Mouse (Mus musculus) urinary bladder, postnatal 4 days (tissue): Measurements from ENCODE around the gene Man2a1.

Experiments
- DNase-seq, 2 experiments: peaks; one replicate each; pipeline ENCODE4 v3.0.0; 2021 to 2022; ENCODE audit warnings: low spot score in 2 of 2

The Man2a1 gene

DNA sequence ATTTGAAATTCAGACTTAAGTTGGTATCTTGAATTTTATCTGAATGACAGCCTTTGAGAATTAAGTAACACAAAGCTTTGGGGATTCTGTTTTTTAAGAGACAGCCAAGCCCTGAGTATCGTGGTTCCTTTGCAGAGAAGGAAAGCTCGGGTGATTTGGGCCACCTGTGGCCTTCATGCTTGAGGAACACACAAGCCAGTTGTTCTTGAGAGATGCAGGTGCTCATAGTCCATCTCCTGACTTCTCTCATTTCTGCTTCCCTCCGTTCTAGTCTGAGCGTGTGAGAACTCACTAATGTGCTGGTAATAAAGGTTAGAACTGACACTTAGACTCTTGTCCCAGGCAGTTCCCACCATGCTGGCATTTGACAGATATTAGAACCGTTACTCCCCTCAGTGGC is 28.9 kb downstream of the Man2a1 start:
- DNase-seq, result no peak

GRCm38 (mm10) chr17:64630506-64630905 is 30.0 kb downstream of the Man2a1 start:
- no peak for DNase-seq

DNA sequence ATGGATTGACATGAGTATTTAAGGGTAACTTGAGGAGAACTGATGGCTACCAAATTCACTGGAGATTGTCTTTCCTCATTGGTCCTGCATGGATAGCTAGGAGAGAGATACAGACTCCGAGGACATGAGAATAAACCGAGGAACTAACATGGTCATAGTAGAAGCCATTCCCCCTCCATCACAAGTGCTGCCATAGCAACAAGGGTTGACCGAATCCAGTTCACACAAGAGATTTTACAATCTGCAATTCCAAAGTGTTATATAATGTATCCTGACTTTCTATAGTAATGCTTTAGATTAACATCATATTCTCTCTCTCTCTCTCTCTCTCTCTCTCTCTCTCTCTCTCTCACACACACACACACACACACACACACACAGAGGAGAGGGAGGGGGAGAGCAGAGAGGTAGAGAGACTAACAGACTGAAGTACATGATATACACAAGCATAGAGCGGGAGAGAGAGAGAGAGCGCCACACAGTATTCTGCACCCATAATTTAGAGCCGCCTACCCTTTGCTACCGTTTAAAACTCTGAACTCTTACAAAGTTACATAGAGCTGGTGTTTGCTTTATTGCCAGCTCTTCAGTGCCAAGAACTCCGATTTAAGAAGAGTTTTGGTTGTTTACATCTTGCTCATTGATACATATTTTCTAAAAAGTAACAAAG is 37.5 kb downstream of the Man2a1 start:
- no peak for DNase-seq

- no peak for DNase-seq
Measured at GRCm38 (mm10) chr17:64641376-64641775, 40.8 kb downstream of the Man2a1 start.

DNA sequence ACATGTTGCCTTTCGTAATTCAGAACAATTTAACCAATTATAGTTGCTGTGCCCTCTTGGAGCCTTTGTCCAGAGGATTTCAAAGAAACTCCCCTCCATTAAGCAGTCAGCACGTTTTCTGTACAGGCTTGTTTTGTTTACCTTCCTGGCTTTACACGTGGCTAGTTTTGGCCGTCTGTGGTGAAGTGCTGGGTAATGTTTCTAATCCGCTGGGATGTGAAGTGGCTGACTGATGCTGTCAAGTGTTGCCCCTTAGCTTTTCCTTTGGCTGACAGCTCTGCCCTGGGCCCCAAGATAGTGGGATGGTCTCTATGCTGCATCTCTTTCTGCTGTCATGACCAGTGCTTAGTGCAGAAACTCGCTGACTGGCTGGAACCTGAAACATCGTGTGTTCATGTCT is 43.1 kb downstream of the Man2a1 start:
- no peak for DNase-seq

DNA sequence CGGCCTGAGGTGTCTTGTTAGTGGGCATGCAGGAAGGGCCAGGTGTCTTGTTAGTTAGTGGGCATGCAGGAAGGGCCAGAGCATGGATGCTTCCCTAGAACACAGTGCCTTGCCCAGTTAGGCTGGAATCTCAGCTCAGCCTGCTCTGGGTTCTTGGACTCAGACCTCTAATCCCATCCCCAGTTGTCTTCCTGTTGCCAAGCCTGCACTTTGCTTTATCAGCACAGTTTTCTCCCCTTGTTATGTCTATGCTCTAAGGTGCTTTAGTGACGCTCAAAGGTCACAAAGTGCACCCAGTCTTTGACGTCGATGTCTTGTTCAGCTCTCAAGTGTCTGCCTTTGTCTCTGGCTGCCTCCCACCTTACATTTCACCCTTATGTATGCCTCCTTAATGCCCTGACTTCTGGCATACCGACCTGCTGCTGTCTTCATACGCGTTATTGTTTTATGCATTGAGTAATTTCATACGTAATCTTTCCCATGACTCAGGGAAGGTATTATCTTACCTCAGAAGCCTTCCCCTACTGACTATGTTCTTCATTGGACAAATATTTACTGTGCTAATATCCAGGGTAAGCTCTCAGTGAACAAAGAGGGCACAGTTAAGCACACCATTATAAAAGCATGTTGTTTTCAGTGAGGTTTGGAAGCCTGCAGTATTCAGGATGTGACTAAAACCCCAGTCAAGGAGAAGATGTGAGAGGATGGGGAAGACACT is 44.5 kb downstream of the Man2a1 start:
- no peak for DNase-seq

GRCm38 (mm10) chr17:64647396-64647795 is 46.9 kb downstream of the Man2a1 start:
- DNase-seq, result no peak

DNA sequence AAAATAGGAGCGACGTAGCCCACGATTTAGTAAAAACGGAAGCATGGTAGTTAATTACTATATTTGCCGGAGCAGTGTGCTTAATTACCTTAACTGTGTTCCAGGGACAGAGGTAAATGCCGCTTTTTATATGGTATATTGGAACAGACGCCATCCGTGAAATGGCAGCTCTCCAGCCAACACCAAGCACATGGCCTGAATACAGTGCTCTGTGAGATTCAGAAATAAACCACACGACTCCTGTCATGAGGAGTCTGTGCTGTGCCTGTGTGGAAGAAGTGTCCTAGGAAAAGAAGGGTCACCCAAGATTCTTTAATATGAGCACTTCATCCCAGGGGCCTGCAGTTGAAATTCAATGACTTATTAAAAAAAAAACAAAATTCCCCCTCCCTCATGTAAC is 50.2 kb downstream of the Man2a1 start:
- no peak for DNase-seq

DNA sequence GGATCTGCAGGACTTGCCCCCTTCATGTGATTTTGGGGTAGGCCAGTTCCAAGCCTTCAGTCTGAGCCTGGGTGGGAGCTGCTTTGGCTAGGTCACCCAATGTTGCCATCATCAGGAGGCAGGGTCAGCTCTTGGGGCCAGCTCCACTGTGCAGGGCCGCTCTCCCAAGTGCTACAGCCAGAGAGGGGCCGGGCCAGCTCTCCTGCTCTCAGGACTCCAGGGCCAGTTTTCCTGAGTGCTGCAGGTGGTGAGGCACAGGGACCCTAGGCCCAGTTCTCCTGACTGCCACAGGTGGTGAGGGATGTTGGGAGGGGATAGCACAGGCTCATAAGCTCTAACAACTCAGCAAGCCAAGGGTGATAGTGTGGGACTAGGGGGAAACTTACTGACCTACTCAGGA is 53.1 kb downstream of the Man2a1 start:
- DNase-seq, result no peak

GRCm38 (mm10) chr17:64659682-64660081 is 59.1 kb downstream of the Man2a1 start:
- DNase-seq, result no peak

- no peak for DNase-seq
Measured at GRCm38 (mm10) chr17:64666518-64666917, 66.0 kb downstream of the Man2a1 start.

- no peak for DNase-seq
Measured at GRCm38 (mm10) chr17:64668504-64668903, 68.0 kb downstream of the Man2a1 start.

DNA sequence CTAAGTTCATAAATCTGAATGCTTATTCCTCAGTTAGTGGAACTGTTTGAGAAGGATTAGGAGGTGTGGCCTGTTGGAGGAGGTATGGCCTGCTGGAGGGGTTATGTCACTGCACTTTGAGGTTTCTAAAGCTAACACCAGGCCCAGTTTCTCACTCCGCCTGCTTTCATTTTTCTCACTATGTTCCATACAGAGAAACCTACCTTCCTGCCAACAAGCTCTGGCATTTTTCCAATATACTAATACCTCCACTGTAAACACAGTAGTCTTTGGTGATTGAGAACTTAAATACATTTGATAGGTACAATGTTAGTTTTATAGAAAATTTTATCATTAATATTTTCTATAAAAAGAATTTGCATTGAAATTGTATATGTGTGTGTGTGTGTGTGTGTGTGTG is 73.9 kb downstream of the Man2a1 start:
- no peak for DNase-seq

- DNase-seq, result no peak
Measured at GRCm38 (mm10) chr17:64674980-64675379, 74.4 kb downstream of the Man2a1 start.

- DNase-seq, result no peak
Measured at GRCm38 (mm10) chr17:64676735-64677469, 76.4 kb downstream of the Man2a1 start.

- no peak for DNase-seq
Measured at GRCm38 (mm10) chr17:64681461-64681860, 80.9 kb downstream of the Man2a1 start.

- no peak for DNase-seq
Measured at GRCm38 (mm10) chr17:64681927-64682326, 81.4 kb downstream of the Man2a1 start.

DNA sequence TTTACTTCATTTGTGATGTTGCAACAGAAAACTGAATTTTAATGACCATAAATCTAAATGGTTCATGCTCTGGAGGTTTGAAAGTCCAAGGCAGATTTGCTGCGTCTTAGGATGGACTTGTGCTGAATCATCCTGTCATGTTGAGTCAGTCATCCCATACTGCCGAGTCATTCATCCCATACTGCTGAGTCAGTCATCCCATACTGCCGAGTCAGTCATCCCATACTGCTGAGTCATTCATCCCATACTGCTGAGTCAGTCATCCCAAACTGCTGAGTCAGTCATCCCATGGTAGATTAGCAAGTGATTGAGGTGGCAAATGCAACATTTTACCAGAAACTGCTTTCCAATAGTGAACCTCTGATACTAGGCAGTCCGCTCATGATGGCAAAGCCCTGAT is 83.6 kb downstream of the Man2a1 start:
- no peak for DNase-seq

DNA sequence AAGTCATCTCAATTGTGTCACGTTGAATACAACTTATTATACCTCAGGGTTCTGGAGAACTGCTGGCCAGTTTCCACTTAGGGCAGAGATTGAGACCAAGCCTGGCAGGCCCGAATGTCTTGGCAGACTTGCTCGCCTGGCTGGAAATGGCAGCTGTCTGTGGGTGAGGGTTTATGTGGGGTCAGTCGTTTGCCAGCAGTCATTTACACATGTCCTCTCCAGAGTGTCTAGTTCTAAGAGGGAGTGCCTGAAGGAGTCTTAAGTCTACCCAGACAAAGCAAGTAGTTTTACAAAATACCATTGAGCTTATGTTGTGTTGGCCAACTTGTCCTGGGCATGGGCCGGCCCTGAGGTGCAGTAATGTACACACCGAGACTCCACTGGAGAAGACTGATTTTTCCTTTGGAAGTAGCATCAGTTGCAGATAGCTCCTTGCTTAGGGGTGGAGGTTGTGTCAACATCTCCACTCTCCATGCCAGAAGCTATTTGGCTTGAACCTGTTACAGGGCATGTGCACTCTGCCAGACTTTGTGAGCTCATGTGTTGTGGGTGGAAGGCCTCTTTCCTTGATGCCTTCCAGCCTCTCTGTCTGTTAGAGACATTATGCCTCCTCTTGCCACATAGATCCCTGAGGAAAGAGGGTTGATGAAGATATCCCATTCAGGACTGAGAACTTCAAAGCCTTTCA is 84.8 kb downstream of the Man2a1 start:
- no peak for DNase-seq

- DNase-seq, result no peak
Measured at GRCm38 (mm10) chr17:64689614-64690013, 89.1 kb downstream of the Man2a1 start.

- no peak for DNase-seq
Measured at GRCm38 (mm10) chr17:64697277-64697831, 96.8 kb downstream of the Man2a1 start.

DNA sequence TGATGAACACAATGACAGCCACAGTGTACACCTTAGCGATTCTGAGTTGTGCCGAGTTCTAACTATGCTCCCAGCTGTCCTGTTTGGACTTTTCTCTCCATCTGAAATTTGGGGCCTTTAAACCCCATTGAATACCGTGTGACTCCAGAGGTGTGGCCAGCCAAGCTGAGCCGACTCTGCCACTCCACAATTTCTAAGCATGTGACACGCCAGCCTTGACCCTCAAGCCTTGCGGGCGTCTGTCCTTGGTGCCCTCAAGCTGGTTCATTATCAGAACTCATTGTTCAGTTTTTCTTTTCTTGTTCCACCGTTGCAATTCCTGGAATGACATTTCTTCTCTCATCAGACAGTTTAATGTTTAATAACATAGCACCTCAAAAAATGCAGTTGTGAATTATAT is 98.0 kb downstream of the Man2a1 start:
- no peak for DNase-seq
